Mouse (Mus musculus) G1E (cell line): ENCODE data around the gene Nebl.

Source experiments
- CTCF ChIP-seq: IDR thresholded peaks from 2 replicates; pipeline ENCODE4 v1.5.1; 2012; ENCODE audit warnings: low read depth, low read length, inconsistent platforms, mixed read lengths
- GATA1 ChIP-seq: IDR thresholded peaks from 2 replicates; pipeline ENCODE4 v1.6.1; 2012; ENCODE audit warnings: borderline replicate concordance, low read length, inconsistent platforms, mixed read lengths
- TAL1 ChIP-seq: conservative IDR thresholded peaks from 2 replicates; pipeline ENCODE4 v1.6.1; 2012; ENCODE audit warnings: low read depth, low read length, inconsistent platforms, mixed read lengths

DNA sequence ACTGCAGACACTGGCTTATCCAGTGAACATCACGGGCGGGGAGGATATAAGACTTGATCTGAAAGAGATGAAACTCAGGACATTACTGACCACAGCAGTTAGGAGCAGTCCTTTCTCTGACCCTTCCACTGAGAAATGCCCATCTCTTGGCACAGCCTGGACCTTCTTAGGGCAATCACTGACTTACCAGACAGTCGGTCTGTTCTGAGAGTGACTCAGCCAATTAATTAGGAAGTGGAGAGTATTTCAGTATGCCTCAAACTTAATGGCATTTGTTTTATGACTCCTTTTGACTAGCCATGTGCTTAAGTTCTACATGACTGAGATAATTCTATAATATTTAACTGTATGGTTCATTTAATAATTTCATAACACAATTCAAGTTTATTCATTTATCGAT lies 341.9 kb downstream of the Nebl start:
- TF ChIP-seq GATA1 = no peak
- TF ChIP-seq CTCF = no peak
- no peak for TF ChIP-seq TAL1
